Comparison of ENCODE assay signal across 10 mouse cellular contexts in the genomic region with DNA sequence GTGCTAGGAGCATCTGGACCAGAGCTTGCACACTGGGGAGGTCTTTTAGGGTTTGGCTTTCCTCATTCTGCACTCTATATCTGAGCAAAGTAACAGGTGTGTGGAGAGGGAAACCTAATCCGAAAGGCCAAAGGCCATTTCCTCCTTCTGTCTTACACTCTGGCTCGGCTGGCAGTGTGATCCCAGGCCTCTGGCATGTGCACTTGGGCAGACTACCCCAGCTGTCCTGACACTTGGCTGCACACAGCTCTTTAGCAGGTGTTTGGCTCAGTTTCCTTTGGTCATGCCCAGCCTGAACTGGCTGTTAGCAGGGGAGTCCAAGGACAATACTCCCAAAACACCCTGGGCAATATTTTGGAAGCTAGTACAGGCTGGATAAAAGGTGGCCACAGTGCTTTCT. TPM values are rescaled to one million over a fixed set of nuclear protein-coding genes. Genes with fewer than 3 reads are reported as not detected.
DNase-seq lines count a peak whose midpoint lies in the region.
"Had no signal": no experiment of that assay in that cellular context is flagged by ENCODE, and none has a peak within 500 bp of the region (broad histone marks: within the 10 kb centered on the region; RNA-seq: fewer than 3 reads in every experiment).

No protein-coding gene starts in this region.

- intact Hi-C loops in left cerebral cortex, postnatal 4 days (cut with DNase I), result no loop called here
- intact Hi-C loops in gastrocnemius, postnatal 36 days (cut with DNase I), result no loop called here

- DNase-seq in cerebellum, postnatal 10 days, result peak; percentile 59 to 76
- no peak for DNase-seq in cerebellum, adult 11-12 months
- peak; percentile 64 for DNase-seq in left cerebral cortex, postnatal 4 days
- no peak for DNase-seq in left cerebral cortex, adult 9 months (ENCODE audit: low spot score in 2 of 2)
- DNase-seq in gastrocnemius, postnatal 36 days, result peak; percentile 37 to 43
- DNase-seq in kidney, postnatal 10 days, result peak; percentile 24
- DNase-seq in lung, adult 18-20 months, result no peak
- DNase-seq in thymus, postnatal 0 days (ENCODE audit: low spot score), result no peak
- DNase-seq: adrenal gland, postnatal 10 days; cerebellum, postnatal 25 days had no signal

RNA-seq across cellular contexts. Expression of gene Abhd10, which starts 54.1 kb away (rescaled TPM):
- 10 to 100 TPM; 19.8 to 24.8 TPM for total RNA-seq in left cerebral cortex, postnatal 4 days (2021)
- total RNA-seq in gastrocnemius, postnatal 36 days (2021), result 10 to 100 TPM in 1 of 2 experiments, 1 to 10 TPM in 1; 9.2 to 10.2 TPM
- polyA plus RNA-seq in thymus, postnatal 0 days (2015; fragmentation: Nextera tagmentation; extraction: Ambion mirVana), result 34.3 and 39.5 TPM in 2 replicates

Comparison
In these comparisons a context has a peak if more than half of its experiments do, and no peak if none do; other contexts are left out.
1. DNase-seq: peak in cerebellum, postnatal 10 days (2 of 2), left cerebral cortex, postnatal 4 days (single experiment), gastrocnemius, postnatal 36 days (2 of 2) and kidney, postnatal 10 days (single experiment); none in cerebellum, adult 11-12 months (single experiment), left cerebral cortex, adult 9 months (0 of 2), lung, adult 18-20 months (0 of 2) and thymus, postnatal 0 days (single experiment).